Mouse (Mus musculus) T-helper 1 cell (primary cell): ENCODE data around the gene Rp9.
"Not testable (repeated sequence)": the region's sequence is repeated elsewhere in the genome, so short reads cannot be mapped to it uniquely, and the experiment has no call there.

Experiments used
- in situ Hi-C: fragments of 300-600 bp; cut with MboI, MseI; formaldehyde crosslinking; loops from one replicate; pipeline ENCODE4 v1.15.1; 2025; ENCODE audit warnings: high pct_unique_total_duplicates

Rp9 gene

DNA sequence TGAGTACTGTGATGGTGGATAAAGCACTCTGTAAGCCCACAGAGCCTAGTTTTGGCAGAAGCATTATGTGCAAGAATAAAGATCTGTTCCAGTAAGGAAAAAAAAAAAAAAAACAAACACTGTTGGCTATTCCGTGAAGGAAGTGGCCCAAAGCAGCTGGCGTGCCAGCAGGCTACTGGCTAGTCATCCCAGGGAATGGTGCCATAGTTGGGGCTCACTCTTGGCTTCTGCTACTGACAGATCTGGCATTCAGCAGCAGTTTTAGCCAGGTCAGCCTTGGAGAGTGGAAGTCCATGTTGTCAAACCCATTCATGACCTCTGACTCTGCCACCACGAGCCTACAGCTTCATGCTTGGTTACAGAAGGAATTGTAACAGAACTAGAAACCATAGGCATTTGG lies 7.6 kb downstream of the Rp9 start:
- in situ Hi-C loops: no loop called here

DNA sequence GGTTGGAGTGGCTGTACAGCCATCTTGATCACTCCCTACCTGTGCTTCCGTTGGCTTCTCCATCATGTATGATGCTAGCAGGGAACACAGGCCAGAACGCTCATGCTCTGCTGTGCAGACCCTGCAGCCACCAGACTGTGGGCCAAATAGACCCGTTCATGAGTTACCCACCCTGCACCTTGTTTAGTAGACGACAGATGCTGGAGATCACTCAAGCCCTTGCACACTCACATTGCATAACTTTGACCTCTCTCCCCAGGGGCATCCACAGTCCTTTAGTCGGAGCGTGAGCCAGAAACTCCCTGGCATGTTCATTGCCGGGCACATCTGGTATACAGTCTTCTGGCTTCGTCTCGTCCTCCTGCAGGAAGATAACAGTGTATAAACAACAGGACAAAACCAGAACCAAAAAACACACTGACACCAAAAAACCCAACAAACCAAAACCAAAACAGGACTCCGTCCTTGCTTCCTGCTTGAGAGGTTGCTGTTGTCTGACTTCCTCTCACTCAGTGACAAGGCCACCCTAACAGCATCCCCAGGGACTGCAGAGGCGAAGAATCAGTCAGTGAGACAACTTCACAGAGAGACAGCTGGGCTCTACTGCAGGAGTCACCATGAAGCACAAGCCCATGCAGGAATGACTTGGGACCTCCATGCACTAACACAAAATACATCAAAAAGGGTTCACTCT lies 12.3 kb downstream of the Rp9 start:
- in situ Hi-C loops: no loop called here

DNA sequence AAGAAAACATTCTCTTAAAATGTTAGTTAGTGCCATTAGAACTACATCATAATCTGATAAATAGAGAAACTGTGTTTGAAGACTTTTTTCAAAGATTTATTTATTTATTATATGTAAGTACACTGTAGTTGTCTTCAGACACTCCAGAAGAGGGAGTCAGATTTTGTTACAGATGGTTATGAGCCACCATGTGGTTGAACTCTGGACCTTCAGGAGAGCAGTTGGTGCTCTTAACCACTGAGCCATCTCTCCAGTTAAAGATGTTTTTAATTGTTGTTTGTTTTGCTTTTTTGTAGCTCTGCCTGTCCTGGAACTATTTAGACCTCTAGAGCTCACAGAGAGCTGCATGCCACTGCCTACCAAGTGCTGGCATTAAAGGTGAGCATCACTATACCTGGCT lies 14.5 kb downstream of the Rp9 start:
- in situ Hi-C loops: no loop called here

DNA sequence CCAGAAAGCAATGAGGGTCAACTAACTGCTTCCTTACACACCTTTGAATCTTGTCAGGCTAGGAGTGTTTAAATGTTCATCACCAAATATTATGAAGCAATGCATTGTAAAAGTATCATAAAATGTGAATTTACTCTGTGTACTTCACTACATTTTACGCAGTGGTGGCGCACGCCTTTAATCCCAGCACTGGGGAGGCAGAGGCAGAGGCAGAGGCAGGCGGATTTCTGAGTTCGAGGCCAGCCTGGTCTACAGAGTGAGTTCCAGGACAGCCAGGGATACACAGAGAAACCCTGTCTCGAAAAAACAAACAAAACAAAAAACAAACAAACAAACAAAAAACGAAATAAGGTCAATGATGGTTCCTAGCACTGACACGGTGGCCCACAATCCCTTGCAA lies 15.6 kb downstream of the Rp9 start, which contains the start of gene Gm17545:
Gm17545 (plus strand) TSS at position 301 of the 400 bp plus-strand sequence.
- in situ Hi-C loops: not testable (repeated sequence)

DNA sequence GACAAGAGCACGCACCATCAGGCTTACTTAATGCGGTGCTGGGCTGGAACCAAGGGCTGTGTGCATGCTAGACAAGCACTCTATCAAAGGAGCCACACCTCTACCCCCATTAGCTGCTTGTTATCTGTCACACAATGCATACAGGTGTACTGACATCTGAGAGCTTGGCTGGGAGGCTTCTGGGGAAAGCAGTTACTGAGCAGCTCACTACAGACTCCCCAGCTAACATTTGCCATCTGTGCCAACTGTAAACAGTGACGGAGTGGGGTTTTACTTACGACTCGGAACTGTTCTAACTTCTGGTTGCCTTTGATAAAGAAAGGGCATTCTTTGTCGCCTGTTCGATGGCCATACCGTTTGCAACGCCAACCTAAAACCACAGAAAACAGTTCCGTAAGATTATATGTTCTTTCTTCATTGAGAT lies 16.0 kb downstream of the Rp9 start:
- in situ Hi-C loops: no loop called here

DNA sequence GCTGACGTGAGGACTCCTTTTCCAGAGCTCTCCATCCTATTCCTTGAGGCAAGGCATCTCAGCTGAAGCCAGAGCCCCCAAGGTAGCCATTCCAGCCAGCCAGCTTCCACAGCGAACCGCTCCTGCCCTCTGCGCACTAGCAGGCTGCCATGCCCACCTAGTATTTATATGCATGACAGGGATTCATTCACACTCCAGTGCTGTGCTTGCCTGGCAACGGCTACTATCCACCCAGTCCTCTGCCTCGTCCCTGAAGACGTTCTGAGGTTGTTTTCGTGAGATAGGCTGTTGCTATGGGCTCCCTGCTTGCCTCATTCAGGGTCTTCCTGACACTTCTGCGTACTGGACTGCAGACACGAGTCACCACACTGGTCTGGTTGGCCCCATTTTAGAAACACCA lies 16.8 kb downstream of the Rp9 start:
- in situ Hi-C loops: no loop called here

DNA sequence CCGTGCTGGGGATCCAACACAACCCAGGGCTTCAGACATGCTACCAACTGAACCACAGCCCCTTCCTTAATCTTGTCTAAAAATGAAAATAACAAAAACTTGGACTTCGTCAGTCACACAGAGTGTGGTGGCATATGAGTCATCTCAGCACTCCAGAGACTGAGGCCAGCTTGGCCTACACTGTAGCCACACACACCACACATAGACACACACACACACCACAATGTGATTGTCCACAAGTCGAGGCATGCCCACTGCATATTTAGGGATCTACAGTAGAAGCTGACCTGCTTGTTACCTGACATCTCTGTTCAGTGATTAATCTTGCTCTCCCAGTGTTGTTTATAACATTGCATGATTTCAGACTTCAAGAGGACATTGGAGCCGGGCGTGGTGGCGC lies 20.3 kb downstream of the Rp9 start:
- in situ Hi-C loops: no loop called here

DNA sequence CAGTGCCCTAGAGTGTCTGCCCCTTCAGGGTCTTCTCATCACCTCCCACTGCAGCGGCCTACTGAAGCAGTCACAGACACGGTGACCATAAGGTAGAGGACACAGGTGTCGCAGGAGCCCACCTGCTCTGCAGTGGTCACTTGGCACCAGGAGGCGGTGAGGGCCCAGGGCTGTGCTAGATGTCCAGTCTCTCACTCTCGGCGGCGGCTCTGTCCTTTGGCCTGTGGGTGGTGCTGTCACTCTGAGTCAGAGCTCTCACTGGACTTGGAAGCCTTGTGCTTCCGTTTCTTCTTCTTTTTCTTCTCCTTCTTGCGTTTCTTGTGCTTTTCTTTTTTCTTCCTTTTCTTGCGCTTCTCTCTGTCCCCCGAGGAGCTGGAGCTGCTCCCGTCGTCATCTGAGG lies 21.1 kb downstream of the Rp9 start:
- in situ Hi-C loops: no loop called here

DNA sequence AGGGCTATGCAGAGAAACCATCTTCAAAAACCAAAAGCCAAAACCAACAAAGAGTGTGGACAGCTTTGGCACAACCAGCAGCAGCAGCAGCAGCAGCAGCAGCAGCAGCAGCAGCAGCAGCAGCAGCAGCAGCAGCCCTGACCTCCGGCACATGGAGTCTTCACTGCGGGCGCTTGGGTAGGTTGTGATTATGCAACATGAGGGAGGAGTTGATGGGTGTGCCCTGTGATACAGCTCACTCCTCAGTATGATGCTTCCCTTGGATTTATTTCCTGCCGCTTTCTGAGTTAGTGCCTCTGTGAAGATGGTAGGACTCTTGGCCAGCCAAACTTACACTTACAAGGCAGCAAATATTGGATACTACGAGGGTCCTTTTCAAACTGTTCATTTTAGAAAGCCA lies 22.3 kb downstream of the Rp9 start:
- in situ Hi-C loops: no loop called here

DNA sequence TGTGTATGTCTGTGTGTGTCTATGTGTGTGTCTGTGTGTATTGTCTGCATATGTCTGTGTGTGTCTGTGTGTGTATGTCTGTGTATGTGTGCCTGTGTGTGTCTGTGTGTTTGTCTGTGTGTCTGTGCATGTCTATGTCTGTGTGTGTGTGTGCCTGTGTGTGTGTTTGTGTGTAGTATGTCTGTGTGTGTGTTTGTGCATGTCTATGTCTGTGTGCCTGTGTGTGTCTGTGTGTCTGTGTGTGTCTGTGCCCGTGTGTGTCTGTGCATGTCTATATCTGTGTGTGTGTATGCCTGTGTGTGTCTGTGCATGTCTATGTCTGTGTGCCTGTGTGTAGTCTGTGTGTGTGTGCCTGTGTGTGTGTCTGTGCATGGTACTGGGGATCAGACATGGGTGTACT lies 24.4 kb downstream of the Rp9 start:
- in situ Hi-C loops: no loop called here

DNA sequence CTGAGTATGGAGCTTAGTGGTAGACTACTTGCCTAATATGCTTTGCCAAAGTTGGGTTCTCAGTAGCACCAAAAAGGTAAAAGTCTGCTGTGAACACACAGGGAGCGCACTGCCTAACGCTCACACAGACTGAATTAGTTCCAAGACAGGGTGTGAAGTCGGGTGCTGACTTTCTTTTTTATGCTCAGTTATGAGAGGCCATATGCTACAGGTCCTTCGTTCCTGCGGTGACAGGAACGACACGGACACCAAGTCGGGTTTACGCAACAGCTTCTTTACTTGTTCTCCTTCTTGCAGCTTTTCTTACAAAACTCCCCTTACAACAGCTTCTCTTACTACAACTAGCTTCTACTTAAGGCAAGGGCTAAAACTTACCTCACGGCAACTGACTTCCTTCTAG lies 26.4 kb downstream of the Rp9 start:
- in situ Hi-C loops: no loop called here

DNA sequence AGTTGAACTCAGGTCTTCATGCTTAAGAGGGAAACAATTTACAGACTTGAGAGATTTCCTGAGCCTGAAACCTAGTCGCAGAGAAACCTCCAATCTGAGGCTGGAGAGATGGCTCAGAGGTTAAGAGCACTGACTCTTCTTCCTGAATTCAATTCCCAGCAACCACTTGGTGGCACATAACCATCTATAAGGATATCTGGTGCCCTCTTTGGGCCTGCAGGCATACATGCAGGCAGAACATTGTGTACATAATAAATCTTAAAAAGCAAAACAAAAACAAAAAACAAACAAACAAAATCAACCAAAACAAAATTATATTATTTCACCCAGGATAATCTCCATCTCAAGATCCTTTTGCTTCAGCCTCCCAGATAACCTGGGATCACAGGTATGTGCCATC lies 30.7 kb downstream of the Rp9 start:
- in situ Hi-C loops: no loop called here

DNA sequence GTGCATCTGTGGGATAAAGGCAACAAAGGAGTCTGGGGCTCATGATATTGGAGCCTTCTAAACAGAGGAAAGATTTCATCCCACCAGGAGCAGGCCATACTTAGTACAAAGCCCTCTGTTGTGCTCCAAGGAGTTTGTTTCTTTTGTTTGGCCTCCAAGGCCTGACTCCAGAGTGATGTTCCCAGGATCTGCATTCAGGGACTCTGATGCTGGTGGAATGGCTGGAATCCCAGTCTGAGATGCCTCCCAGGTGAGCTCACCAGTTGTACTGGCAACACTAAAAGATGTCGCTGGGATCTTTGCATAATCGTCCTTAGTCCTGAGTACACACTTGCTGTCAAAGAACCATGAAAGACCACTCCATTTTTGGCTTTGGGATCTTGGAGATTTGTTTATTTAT lies 35.4 kb downstream of the Rp9 start:
- in situ Hi-C loops: no loop called here

DNA sequence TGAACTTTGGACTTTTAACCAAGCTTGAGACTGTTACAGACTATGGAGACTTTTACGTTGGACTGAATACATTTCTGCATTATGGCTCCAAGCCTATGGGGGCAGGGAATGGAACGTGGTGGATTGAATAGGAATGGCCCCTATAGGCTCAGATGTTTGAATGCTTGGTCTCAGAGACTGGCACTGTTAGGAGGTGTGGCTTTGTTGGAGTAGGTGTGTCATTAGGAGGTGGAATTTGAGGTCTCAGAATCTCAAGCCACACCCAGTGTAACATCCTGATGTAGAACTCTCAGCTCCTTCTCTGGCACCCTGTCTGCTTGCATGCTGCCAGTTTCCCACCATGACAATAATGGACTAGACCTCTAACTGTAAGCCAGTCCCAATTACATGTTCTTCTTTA lies 36.3 kb downstream of the Rp9 start:
- in situ Hi-C loops: no loop called here

DNA sequence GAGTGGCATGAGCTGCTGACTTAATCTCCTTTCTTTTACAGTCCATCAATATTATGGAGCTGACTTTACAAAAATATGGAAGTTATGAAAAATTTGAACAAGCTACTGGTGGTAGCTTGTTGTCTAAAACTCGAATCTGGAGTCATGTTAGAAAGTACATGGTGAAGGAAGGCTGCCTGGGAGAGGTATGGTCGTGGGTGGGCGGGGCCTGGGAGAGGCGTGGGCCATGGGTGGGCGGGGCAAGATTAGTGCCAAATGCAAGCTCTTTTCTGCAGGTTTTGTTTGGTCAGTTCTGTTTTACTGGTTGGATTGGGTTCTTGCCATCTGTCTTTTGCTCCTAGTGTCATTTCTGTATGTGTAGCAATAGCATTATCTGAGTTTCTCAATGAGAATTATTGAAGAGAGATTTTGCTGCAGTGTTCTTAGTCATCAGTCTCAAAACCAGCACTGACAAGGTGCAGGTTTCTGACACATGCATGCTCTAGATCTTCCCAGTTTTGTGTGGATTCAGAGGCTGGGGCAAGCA lies 39.2 kb downstream of the Rp9 start:
- in situ Hi-C loops: no loop called here

DNA sequence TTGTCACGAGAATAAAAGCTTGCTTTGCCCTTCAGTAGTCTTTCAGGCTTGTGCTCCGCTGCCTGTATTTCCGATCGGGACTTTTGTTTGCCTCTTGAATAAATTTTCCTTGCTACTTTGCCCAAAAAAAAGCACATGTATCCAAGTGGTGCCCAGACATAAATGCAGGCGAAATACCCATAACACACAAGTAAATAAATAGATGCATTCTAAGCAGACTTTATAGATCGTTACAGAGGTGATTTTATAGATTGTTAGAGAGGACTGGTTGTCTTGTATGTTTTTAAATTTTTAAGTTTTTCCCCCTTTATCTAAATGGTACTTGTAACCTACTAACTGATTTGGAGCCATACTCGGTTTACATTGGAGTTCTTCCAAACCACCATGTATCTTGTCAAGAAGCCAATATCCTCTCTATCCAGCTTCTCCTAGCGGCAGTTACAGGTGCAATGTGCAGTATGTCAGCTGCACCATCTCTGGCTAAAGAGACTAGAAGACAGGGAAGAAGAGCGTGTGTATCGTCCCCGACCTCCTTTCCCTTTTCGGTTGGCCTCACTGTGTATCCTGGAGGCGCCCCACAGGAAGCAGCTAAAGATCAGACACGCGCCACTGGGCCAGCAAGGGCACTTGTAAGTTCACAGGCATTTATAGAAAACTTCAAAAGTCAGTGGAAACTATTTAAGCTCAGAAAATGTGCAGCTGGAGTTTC lies 39.9 kb downstream of the Rp9 start:
- in situ Hi-C loops: no loop called here

DNA sequence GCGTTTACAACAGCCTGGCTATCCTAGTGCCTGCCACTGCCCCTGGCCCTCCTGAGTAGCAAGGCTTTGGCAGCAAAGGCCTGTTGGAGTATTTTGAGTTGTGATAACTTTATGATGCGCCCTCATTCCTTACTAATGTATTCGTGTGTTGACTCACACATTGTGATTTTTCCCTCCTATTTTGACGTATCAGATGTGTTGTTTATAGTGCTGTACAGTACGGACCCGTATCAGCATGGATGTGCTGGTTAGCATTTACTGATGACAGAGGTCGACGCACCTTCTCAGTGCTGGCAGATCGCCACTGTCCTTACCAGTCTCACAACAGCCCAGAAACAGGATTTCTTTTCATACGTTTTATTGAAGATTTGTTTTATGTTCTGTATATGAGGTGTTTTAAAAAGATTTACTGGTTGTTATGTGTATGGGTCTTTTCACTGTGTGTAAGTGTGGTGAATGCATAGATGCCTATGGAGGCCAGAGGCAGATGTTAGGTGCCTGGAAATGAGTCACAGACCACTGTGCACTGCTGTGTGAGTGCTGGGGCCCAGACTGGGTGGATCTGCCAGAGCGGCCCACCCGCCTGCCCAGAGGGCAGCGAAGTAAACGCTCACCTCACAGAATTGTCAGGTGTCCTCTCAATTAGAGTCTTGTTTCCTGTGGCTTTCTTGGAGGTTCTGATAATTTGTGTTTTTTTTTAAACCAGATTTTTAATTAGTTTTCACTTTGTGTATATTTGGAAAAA lies 40.7 kb downstream of the Rp9 start:
- in situ Hi-C loops: no loop called here

DNA sequence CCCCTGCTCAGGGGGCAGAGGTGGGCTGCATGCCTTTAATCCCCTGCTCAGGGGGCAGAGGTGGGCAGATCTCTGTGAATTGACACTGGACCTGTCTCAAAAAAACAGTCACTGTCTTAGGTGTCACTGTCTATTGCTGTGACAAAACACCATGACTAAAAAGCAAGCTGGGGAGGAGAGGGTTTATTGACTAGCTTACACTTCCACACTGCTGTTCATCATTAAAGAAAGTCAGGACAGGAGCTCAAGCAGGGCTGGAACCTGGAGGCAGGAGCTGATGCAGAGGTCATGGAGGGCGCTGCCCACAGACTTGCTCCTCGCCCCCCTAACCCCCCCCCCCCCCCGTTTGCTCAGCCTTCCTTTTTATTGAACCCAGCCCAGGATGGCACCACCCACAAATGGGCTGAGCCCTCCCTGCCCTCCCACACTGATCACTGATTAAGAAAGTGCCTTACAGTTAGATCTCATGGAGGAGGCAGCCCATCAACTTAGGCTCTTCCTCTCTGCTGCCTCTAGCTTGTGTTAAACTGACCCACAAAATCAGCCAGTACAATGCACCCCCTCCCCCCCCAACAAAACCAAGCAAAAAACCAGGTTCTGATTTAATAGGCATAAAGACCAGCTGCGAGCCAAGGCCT lies 41.4 kb downstream of the Rp9 start:
- in situ Hi-C loops: no loop called here

DNA sequence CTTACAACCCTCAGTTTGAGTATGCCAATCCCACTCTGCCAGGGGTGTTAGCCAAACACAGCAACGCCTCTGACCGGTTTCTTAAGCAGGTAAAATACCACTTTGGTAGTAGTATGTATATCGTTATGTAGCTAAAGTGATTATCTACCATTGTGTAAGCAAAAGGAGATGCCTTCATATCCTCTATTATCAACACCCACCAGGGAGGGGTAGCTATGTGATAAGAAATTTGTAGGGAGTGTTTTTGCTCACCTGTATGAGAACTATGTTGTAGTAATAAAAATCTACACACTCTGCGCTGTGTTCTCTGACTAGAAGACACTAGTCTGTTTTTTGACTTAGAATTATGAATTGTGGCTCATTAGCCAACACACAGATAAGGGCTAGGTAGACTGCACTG lies 44.8 kb downstream of the Rp9 start:
- in situ Hi-C loops: no loop called here

DNA sequence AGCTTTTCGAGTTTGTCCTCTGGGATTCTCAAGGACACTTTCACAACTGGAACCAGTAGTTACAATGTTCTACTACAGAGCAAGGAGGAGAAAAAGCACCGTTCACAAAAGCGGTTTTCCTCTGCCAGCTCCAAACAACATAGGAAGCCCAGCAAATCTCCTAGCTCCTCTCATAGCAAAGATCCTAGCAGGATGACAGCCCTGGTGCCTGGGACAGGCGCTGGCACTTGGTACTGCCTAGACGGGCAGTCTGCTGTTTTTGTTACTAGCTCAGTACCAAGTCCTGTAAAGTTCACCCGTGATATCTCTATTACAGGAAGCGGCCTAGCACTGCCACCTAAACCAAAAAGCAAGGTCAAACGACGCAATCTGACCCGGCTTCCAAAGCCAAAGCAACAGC lies 45.3 kb downstream of the Rp9 start:
- in situ Hi-C loops: no loop called here

DNA sequence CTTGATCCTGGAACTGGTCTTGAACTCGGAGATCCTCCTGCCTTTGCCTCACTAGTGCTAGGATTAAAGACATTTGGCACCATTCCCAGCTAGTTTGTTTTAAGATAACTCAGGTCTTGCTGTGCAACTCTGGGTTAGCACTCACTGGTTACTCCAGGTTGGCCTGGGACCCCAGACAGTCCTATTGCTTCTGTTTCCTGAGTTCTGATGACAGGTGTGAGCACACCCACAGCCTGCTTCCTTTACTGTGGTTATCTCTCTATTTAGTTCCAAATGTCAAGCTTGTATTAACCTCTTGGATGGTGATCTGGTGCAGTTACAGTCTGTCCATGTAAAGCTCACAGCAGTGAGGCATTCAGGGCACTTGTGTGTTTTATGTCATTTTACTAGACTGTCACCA lies 46.0 kb downstream of the Rp9 start:
- in situ Hi-C loops: no loop called here

DNA sequence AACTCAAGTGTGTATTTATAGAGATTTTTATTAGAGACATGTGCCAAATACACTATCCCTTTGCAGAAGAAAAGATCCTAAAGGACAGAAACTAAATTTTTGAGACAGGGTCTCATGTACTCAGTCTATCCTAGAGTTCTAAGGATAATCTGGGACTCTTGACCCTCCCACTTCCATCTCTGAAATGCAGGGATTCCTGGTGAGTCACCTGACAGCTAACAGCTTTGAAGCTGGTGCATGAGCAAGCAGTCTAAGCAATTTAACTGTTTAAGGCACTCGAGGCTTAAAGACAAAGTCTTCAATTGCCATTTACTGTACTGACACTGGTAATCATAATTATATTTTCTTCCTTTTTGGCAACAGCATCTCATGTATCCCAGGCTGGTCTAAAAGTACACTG lies 47.0 kb downstream of the Rp9 start:
- in situ Hi-C loops: no loop called here
